Mouse (Mus musculus) retina, postnatal 1 day (tissue): ENCODE data around the gene Fbxo21.
A peak's percentile ranks its signal among the peaks of the same experiment; 100 is the strongest.

Source experiments
- DNase-seq: peaks from one replicate; pipeline ENCODE4 v3.0.0-alpha.2; 2012

Fbxo21 gene

DNA sequence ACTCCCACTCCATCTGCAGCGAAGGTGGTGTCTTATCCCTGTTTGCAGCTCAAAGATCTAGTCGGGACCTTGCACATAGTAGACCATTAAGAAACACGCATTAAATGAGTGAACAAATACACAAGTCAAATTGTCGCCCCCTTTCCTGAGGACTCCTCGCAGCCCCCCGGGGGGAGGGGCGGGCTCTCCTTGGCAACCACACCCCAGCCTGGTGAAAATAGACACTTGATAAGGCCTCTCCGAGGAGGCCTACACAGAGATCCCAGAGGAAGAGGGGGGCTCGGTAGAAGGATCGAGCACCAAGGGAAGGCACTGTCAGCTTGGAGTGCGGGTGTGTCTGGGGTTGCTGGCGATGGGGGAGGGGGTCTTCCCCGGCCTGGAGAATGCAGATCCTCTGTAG is 49.8 kb downstream of the Fbxo21 start:
- DNase-seq: no peak

DNA sequence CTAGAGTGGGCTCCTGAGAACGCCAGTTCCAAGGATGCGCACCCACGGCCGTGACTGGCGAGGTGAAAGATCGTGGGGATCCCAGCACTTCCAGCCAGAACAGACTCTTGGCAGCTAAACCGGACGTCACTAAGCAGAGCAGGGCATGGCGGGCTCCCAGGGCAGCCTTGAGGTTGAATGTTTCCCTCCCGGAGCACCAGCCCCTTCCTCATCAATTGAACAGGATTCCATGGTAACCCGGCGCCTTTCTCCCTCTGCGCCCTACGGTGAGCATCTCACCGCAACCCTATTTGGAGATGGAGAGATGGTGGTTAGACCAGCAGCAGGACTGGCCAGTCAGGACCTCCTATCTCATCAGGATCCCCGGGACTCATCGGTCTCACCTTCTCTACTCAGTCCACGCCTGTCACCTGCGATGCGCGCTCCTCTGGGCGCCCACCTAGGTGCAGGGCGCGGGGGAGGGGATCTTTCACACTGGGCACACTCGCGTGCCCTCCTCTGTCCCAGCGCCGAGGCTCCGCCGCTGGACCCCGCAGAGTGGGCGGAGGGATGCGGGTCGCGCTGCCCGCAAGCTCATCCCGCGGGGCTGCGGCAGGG is 50.7 kb downstream of the Fbxo21 start:
- DNase-seq: peak; percentile 38

DNA sequence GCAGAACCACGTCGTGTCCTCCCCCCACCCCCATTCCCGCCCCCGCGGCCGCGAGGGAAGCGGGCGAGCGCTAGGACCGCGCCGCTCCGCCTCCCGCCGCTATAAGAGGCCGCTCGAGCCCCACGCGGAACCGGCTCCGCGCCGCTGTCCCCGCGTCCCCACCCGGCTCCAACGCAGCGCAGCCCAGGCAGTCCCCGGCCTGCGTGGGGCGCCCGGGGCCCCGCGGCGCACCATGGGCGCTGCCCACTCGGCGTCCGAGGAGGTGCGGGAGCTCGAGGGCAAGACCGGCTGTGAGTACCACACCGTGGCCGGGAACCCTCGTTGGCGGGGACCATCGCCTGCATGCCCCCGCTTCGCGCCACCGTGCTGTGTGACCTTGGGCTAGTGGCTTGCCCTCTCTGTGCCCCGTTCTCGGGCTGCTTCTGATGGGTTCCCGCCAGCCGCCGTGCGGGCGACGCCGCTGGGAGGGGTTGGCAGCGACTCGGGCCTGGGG is 51.2 kb downstream of the Fbxo21 start, which contains the start of gene Tesc:
Gene Tesc (plus strand): TSS at position 46 of the 493 bp plus-strand sequence.
- DNase-seq: no peak

DNA sequence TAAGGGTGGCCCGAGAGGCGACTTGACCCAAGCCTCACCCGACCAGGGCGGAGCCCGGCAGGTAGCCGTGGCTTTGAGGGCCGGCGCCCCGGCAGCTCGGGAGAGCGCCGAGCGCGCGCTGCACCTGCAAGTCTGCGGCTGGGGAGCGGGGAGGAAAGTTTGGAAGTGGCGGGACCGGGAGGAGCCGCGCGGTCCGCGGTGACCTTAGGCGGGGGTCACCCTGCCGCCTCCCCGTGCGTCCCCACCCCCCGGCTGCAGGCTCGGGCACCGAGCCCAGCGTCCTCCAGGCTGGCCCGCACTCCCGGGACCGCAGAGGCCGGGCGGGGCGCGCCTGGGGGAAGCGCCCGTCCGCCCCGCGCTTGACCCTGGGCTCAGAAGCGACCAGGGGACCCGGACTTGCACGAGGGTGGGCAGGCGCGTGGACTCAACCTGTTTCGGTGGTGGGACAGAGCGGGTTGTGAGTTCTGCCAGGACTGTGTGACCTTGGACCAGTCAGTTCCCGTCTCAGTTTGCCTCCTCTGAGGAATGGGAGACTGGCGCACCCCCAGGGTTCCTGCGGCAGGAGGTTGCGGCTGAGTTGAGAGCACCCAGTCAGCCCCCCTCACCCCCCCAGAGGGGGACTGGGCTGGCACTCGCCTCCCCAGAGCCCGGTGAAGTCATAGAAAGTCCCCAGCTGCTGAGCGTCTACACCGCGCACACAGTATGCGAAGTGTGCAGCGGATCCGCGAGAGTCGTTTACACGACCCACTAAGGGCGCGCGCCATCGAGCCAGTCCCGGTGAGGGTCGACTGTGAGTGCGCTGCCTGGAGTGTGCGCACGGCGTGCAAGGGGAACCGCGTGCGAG is 51.9 kb downstream of the Fbxo21 start:
- peak; percentile 32 for DNase-seq

DNA sequence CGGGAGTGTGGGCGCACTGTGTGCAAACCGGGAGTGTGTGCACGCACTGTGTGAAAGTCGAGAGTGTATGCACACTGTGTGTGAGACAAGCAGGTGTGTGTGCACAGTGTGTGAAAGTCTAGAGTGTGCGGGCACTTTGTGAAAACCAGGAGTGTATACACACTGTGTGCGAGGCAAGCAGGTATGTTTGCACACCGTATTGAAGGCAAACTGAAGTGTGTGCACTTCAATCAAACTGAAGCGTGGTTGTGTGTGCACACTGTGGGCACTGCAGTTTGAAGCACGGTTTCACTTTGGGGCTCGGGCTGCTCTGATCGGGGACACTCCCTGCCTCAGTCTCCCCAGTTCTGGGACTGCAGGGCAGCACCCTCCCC is 52.5 kb downstream of the Fbxo21 start:
- DNase-seq: no peak

DNA sequence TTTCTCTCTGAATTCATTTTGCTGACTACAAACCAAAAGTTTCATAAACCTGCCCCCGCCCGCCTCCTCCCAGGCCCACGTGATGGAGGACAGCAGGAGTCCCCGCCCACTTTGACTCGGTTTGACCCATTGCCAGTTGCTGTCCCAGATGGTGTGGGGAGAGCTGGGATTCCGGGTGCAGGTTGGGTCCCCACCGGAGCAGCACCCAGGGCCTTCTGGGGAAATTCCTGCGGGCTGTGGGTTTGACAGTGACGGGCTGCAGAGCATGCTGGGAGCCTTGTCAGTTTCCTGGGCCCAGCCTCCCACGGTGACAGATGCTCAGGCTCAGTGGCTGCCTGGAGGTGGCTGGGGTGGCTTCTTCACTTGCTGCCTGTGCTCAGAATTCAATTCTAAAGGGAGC is 52.9 kb downstream of the Fbxo21 start:
- peak; percentile 64 for DNase-seq

DNA sequence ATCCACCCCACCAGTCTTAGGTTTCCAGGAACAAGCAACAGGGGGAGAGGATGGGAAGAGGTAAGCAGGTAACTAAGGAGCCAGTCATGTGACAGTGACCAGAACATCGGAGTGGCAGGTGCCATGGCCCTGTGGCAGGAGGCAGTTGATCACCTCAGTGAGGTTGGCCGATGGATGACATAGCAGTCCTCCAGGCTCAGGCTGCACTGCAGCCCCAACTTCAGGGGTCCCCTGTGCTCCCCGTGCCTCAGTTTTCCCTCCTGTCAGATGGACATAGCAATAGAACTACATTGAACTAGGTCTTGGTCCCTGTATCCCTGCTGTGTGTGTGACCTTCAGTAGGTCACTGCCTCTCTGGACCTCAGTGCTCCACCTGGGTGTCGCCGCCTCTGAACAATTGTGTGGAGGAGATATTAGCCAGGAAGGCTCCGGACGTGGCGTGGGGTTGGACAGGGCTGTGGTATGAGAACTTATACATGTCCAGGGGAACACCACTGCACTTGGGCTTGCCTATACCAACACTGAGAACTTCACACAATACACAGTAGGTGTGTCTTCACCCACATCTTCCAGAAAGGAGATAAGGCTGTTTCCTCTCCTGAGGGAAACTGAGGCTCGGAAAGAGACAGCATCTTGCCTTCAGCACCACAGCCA is 53.6 kb downstream of the Fbxo21 start:
- no peak for DNase-seq

DNA sequence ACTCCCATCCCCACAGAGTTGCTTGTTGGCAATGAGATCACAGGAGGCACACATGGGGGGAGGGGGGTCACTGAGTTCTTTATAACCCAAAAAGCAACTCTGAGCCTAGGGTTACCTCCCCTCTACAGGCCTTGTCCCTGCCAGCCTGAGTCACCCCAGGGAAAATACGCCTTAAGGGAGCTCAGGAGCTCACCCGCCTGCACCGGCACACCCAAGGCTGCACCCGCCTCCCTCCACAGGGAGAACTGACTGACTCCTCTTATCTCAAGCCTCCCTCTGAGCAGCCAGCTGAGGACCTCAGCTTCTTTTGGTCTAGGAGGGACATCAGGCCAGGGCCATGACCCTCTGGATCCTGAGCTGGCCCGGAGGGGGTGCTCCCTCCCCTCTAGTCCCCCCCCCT is 54.5 kb downstream of the Fbxo21 start:
- DNase-seq: no peak

DNA sequence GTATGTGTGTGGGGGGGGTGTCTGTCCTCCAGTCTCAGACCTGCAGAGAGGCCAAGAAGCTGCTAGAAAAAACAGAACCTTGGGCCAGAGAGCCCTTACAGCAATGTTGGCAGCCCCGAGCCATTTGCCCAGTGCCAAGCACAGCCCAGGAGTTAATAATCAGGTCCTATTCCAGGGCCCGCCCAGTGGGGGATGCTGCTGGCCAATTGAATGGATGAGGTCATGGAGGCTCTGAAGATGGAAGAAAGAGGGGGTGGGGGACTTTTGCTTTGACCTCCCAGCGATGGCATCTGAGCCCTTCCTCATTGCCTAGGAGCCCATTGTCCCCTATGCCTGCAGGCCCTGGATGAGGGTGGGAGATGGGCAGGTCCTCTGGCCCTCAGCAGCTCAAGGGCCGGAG is 55.0 kb downstream of the Fbxo21 start:
- DNase-seq: peak; percentile 50

DNA sequence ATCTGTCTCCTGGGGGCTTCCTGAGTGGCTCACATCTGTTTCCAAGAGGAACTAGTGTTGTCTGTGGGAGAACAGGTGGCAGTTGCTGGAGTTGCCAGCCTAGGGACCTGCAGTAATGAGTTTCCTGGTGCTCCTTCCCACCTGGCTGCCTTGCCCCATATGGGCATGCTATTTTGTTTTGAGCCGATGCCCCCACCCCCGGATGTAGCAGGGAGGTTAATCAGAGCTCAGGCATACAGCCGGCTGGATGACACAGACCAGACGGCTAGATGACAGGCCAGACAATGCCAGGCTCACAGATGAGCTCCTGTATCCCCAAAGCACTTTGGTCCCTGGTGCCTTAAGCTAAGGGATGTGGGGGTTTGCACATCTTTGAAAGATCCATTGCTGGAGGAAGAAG is 56.8 kb downstream of the Fbxo21 start:
- DNase-seq: no peak

DNA sequence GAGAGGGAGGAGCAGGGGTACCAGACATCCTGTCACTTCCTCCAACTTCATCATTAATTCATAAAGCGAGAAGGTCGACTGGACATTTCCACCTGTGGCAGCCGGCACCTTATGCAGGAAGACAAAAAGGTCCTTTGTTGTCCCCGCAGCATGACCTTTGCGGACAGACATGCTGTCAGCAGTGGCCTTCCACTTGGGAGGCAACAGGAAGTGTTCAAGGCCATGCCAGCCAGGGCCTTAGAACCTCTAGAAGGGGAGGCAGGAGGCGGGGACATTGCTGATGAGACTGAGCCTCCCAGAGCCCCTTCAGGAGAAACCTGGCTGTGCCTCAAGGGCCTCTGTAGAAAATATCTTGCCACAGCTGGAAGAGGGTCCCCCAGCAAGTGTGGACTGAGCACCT is 57.2 kb downstream of the Fbxo21 start:
- no peak for DNase-seq

DNA sequence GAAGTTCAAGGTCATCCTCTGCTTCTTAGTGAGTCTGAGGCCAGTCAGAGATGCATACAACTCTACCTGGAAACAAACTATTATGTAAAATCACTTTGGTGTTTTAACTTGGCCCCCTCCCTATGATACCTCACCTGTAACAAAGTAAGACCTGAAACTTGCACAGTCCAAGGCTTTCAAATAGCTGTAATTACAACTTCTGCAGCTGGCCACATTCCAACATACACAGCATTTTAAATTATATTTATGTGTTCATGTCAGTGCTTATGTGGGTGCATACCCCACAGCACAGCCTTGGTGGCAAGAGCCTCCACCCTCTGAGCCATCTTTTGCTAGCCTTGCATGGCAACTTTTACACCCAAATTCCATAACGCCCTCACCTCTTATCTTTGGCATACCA is 58.1 kb downstream of the Fbxo21 start:
- DNase-seq: no peak

DNA sequence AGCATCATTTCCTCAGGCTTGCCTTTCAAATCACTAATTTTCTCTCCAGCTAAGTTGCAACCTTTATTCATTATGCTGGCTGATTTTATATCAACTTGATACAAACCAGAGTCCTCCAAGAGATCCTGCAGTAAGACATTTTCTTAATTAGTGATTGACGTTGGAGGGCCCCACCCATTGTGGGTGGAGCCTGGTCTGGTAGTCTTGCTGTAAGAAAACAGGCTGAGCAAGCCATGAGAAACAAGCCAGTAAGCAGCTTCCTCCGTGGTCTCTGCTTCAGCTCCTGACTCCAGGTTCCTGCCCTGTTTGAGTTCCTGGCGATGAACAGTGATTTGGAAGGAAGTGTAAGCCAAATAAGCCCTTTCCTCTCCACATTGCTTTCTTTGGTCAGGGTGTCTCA is 59.3 kb downstream of the Fbxo21 start:
- DNase-seq: no peak

DNA sequence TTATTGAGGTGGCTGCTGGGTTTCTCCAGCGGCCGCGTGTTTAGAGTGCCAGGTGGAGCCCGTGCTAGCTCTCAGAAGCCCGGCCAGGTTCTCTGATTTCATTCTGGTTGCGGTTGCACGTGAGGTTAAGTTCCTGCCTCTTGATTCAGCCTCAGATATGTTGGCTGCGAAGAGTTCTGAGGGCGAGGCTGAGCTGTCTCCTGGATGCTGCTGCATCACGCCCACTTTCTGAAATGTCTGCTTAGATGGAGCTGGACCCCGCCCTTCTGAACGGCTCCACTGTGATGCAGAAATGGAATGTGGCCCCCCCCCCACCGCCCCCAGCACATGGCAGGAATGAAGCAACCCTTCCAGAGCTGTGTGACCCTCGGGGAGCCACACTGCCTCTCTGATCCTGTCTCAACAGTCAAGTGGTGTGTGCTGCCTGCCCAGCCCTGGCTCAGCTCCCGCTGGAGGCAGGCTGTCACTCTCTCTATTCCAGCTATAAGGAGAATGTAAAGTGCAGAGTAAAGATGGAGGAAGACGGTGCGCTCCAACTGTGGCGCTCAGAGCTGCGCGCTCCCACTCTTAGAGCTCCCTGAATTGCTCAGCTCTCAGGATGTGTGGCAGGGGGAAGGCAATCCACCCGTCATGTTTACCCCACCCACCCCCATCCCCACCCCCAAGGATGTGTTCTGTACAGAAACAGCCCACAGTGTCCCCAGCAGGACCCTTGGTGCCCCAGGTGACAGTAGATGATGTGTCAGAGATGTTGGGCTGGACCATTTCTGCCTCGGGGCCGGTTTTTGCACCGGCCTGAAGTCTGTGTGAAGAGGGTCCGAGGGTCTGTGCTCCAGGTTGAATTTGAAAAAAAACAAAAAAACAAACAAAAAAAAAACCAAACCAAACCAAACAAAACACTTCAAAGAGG is 60.6 kb downstream of the Fbxo21 start:
- DNase-seq: no peak

DNA sequence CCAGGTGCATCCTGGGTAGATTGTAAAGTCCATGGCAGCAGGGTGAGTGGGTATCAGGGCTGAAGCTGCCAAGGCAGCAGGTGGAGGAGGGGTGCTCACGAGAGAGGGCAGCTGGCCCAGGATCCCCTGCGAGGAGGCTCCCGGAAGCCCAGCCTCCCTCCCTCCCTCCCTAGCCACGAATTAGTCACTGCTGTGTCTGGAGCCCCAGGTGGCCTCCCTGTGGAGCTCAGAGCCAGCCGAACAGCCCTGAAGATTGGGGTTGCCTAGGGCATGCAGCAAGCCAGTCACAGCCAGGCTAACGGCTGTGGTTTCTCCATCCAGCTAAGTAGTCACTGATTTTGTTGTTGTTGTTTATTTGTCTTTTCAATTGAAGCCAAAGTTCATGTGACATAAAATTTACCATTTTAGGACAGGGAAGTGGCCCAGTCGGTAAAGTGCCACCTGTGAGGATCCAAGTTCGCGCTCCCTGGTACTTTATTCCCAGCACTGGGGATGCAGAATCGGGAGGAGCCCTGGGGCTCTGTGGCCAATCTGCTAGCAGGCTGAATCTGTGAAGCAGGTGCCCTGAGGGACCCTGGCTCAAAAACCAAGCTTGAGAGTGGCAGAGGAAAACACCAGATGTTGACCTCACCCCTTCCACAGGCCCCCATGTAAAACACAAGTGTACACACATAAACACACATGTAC is 61.4 kb downstream of the Fbxo21 start:
- DNase-seq: peak; percentile 89

DNA sequence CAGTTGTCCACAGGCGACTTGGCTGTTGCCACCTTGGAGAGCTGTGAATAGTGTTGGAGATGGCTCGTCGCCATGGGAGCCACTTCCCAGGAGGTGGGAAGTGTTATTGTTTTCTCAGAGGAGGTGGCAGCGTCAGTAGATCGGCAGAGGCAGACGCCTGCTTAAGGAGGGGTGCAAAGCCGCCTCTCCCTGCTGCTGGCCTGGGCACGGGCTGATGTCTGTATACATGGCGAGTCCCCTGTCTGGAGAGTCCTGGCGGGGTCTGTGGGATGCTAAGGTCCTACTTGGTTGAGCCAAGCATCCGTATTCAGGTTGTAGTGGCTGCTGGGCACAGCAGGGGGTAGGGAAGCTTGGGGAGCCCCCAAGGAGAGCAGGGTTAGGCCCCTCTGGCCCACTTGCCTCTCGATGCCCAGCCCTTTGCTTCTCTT is 62.7 kb downstream of the Fbxo21 start:
- no peak for DNase-seq

DNA sequence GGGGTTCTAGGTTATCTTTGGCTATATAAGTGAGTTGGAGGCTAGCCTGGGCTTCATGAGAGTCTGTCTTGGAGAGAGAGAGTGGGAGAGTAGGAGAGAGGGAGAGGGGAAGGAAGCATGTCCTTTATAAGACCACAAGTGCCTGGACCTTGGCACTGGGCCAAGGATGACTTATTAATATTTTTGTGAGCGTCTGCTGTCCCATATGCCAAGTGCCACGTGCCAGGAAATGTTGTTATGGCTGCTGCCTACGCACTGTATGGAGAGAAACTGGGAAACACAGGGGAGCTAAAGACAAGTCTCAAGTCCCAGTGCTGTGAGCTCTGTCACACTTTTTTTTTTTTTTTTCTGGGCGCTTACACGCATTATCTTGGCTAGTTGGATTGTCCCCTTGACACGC is 66.1 kb downstream of the Fbxo21 start:
- DNase-seq: no peak

DNA sequence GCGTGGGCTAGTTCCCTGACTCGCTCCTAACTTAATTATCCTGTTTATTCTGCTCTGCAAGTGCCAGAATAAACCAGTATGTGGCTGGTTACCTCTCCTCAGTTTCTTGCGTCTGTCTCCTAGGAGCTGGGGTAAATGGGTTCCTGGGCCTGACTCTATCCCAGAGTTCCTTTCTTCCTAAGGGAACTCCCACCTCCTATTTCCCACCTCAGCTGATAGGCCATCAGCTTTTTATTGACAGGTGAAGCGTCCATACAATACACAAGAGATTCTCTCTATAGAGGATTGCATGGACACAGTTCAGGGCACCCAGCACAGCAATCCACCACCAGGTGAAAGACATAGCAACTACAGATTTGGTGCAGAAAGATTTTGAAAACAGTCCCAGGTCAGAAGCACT is 67.2 kb downstream of the Fbxo21 start:
- no peak for DNase-seq

DNA sequence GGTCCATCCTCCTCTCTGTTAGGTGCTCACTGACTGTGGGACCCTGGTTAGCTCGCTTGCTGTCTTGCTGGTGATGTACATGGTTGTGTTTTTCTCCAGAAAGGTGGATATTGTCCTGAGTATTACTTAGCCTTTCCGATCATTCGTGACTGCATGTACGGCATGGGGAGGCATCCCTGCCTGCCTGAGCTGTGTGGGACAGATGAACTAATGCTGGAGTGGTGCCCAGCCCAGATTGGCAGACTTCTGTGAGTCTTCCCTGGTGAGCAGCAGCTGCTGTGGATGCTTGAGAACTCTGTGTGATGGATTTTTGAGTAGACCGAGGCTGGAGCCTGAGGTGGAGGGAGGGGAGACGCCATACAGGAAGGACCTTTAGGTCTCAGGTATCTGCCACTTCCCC is 68.4 kb downstream of the Fbxo21 start:
- DNase-seq: no peak

DNA sequence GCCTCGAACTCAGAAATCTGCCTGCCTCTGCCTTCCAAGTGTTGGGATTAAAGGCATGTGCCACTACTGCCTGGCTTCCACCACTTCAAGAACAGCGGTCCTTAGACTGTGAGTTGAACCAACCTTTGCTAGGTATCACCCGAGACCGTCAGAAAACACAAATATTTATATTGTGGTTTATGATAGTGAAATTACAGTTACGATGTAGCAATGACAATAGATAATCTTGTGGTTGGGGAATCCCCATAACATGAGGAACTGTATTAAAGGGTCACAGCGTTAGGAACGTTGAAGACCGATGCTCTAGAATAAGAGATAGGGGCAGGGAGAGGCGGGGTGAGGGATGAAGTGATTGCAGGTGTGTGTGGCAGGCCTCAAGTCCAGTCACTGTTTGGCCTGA is 68.9 kb downstream of the Fbxo21 start:
- DNase-seq: no peak

DNA sequence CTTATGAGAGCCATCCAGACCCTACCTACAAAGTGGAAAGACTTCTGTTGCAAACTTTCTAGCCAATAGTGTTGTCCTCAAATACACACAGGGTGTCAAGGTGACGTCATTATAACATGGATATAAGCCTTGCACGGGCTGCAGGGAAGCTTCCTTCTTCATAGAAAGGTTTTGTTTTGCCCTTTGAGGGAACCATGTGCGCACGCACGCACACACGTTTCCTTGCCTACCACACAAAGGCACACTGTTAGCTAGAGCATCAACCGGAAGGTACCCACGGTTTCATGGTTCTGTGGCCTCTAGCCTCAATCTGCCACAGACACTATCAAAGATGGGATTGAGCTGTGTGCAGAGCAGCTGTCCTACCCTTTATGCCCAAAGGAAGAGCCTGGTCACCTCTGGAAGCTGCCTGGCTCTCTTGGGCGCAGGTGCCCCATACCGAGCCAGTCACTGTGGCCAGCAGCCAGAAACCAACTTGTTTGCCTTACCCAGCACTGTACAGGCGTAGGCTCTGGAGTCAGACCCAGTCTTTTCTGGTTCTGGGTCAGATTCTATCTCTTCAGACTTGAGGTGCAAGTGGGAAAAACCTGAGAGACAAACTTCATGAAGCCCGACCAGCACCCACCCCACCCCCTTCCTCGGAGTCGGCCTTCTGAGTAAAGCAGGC is 70.7 kb downstream of the Fbxo21 start:
- no peak for DNase-seq

DNA sequence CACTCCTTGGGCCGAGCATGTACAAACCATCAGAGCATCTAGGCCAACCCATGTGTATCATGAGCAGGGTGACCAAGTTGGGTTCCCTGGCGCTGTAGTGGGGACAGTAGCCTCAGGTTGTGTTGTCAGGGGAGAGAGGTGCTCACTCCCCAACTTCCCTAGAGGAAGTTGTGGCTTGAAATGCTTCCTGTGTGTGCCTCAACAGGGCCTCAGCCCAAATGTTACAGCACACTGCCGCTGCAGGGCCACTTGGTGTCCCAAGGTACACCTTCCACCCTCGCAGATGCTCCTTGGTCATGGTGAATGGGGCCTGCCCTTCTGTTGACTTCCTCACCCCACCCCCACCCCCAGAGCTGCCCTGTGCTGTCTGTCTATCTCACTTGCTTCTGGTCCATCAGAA is 71.9 kb downstream of the Fbxo21 start:
- DNase-seq: no peak
